Mouse (Mus musculus) ES-Bruce4 (cell line): ENCODE results near the gene Rpa2. TPM values are rescaled to one million over a fixed set of nuclear protein-coding genes. Genes with fewer than 3 reads are reported as not detected.

Source experiments
- H3K27ac ChIP-seq: 2 replicates; pipeline ENCODE4 v1.5.1; 2012; ENCODE audit warnings: low read length, inconsistent platforms; ENCODE audit not compliant: insufficient read depth
- H3K27me3 ChIP-seq: 2 replicates; pipeline ENCODE4 v1.6.1; 2012; ENCODE audit warnings: mild to moderate bottlenecking, low read length, inconsistent platforms; ENCODE audit not compliant: control insufficient read depth, poor library complexity, insufficient read depth, severe bottlenecking
- H3K36me3 ChIP-seq: 2 replicates; pipeline ENCODE4 v1.6.1; 2012; ENCODE audit warnings: inconsistent platforms, mild to moderate bottlenecking, low read length, moderate library complexity; ENCODE audit not compliant: control insufficient read depth, poor library complexity, insufficient read depth, severe bottlenecking
- H3K4me1 ChIP-seq: one replicate; pipeline ENCODE4 v1.8.1; 2011; ENCODE audit warnings: low read length; ENCODE audit not compliant: control insufficient read depth, insufficient read depth
- H3K4me3 ChIP-seq: 2 replicates; pipeline ENCODE4 v1.5.1; 2011; ENCODE audit warnings: low read depth, mild to moderate bottlenecking, low read length
- H3K9ac ChIP-seq: 2 replicates; pipeline ENCODE4 v1.6.1; 2012; ENCODE audit warnings: low read depth, mild to moderate bottlenecking, inconsistent platforms; ENCODE audit not compliant: poor library complexity, severe bottlenecking
- H3K9me3 ChIP-seq: replicated peaks from 2 replicates; pipeline ENCODE4 v1.6.1; 2012; ENCODE audit warnings: mild to moderate bottlenecking, low read length, inconsistent platforms; ENCODE audit not compliant: control insufficient read depth, poor library complexity, insufficient read depth, severe bottlenecking
- CTCF ChIP-seq: IDR thresholded peaks from one replicate; pipeline ENCODE4 v1.8.1; 2011; ENCODE audit warnings: low read depth, low read length
- EP300 ChIP-seq: IDR thresholded peaks from 2 replicates; pipeline ENCODE4 v1.6.1; 2011; ENCODE audit warnings: low read depth, low read length; ENCODE audit not compliant: insufficient read depth
- POLR2A ChIP-seq: IDR thresholded peaks from one replicate; pipeline ENCODE4 v1.8.1; 2011; ENCODE audit warnings: low read length; ENCODE audit not compliant: insufficient read depth
- polyA plus RNA-seq: library from polyadenylated mRNA; stranded (reverse); fragments of >200 nt; gene quantifications from 2 replicates; pipeline ENCODE4 v1.2.4, GENCODE M21; 2011; ENCODE audit warnings: low read depth; ENCODE audit not compliant: missing spikeins, insufficient read depth, insufficient read length

Rpa2 gene
- polyA plus RNA-seq, 1 experiment, result 78.2 TPM

DNA sequence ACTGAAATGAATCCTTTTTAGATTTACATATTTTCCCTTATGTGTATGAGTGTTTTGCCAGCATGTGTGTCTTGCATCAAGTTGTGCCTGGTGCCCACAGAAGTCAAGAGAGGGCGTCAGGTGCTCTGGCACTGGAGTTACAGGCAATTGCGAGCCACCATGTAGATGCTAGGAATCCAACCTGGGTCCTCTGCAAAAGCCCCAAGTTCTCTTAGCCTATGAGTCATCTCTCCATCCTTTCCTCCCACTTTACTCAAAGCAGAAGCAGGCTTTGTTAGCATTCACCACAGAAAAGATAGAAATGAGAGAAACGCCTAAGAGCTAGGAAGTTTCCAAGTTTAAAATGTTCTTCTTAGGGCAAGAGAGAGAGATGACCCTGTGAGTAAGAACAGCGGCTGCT is 31.7 kb downstream of the Rpa2 start:
- H3K4me3 ChIP-seq, result no peak overlapping the region
- H3K27me3 ChIP-seq, result no peaks in the 10 kb centered on the region
- H3K9me3 ChIP-seq, result no peaks in the 10 kb centered on the region
- H3K27ac ChIP-seq, result no peak overlapping the region
- no peak overlapping the region for H3K9ac ChIP-seq
- TF ChIP-seq POLR2A (no peak), CTCF (no peak), EP300 (no peak)
- H3K36me3 ChIP-seq, result no peaks in the 10 kb centered on the region
- no peaks in the 10 kb centered on the region for H3K4me1 ChIP-seq

DNA sequence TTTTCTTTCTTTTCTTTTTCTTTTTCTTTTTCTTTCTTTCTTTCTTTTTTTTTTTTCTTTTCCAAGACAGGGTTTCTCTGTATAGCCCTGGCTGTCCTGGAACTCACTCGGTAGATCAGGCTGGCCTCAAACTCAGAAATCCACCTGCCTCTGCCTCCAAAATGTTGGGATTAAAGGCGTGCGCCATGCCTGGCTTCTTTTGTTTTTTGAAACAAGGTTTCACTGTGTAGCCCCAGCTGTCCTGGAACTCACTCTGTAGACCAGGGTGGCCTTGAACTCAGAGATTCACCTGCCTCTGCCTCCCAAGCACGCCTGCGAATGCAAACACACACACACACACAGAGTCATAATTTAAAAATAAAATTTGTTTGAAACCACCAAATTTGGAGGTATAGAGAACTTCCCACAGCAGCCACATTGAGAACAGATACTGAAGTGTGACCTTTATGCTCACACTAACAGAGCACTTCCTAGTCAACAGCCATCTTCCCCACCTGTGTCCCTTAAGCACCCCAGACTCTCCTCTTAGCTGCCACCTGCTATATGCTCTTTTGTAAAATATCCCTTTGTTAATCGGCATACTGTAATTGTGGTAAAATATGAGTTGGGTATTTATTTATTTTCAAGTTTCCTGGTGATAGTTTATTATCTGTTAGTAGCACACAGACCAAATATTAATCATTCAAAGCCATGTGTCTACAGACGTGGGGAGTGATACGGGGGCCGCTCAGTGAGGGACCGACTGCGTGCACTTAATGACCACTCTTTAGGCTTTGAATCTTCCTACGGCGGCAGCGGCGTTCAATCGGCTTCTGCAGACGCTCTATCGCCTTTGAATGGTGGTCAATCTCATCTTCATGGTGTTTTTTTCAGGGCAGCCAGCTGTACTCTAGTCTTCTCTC is 33.3 kb downstream of the Rpa2 start:
- Histone ChIP-seq H3K9me3 (no peaks in the 10 kb centered on the region), H3K36me3 (no peaks in the 10 kb centered on the region), H3K4me1 (no peaks in the 10 kb centered on the region), H3K27ac (peak overlapping the region; percentile 15; the same call in 1 of the 2 replicates), H3K9ac (peak overlapping the region; percentile 92), H3K4me3 (peak overlapping the region; percentile 57), H3K27me3 (no peaks in the 10 kb centered on the region)
- TF ChIP-seq EP300 (no peak), CTCF (no peak), POLR2A (no peak)

GRCm38 (mm10) chr4:132802171-132802637 is 34.1 kb downstream of the Rpa2 start:
- no peaks in the 10 kb centered on the region for H3K36me3 ChIP-seq
- H3K27ac ChIP-seq, result peak overlapping the region; percentile 15; the same call in 1 of the 2 replicates
- TF ChIP-seq EP300, result 0 out of 2 replicates have a peak, but pooled peaks have one; percentile 43
- TF ChIP-seq CTCF, result no peak
- no peaks in the 10 kb centered on the region for H3K9me3 ChIP-seq
- H3K4me3 ChIP-seq, result peak overlapping the region; percentile 57
- peak overlapping the region; percentile 92 for H3K9ac ChIP-seq
- no peaks in the 10 kb centered on the region for H3K4me1 ChIP-seq
- no peaks in the 10 kb centered on the region for H3K27me3 ChIP-seq

DNA sequence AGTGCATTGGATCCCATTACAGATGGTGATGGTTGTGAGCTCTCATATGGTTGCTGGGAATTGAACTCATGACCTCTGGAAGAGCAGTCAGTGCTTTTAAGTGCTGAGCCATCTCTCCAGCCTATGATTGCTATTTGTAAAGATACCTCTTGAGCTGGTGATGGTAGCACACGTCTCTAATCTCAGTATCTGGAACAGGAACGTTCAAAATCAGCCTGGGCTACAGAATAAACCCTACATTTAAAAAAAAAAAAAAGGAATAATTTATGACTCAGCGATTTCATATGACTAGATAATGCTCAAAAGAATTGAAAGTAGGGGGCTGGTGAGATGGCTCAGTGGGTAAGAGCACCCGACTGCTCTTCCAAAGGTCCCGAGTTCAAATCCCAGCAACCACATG is 35.1 kb downstream of the Rpa2 start:
- Histone ChIP-seq H3K4me1 (no peaks in the 10 kb centered on the region), H3K9me3 (no peaks in the 10 kb centered on the region), H3K27me3 (no peaks in the 10 kb centered on the region), H3K4me3 (no peak overlapping the region), H3K36me3 (no peaks in the 10 kb centered on the region), H3K9ac (no peak overlapping the region), H3K27ac (no peak overlapping the region)
- no peak for TF ChIP-seq POLR2A
- TF ChIP-seq CTCF, result no peak
- TF ChIP-seq EP300, result no peak

GRCm38 (mm10) chr4:132803876-132804275 is 35.7 kb downstream of the Rpa2 start:
- TF ChIP-seq CTCF (no peak), EP300 (no peak), POLR2A (no peak)
- Histone ChIP-seq H3K9ac (no peak overlapping the region), H3K27ac (no peak overlapping the region), H3K4me3 (no peak overlapping the region), H3K36me3 (no peaks in the 10 kb centered on the region), H3K27me3 (no peaks in the 10 kb centered on the region), H3K4me1 (no peaks in the 10 kb centered on the region), H3K9me3 (no peaks in the 10 kb centered on the region)

- Histone ChIP-seq H3K36me3 (no peaks in the 10 kb centered on the region), H3K27ac (no peak overlapping the region), H3K27me3 (no peaks in the 10 kb centered on the region), H3K4me1 (no peaks in the 10 kb centered on the region), H3K4me3 (no peak overlapping the region), H3K9ac (no peak overlapping the region), H3K9me3 (no peaks in the 10 kb centered on the region)
- TF ChIP-seq POLR2A, result no peak
These were observed 36.2 kb downstream of the Rpa2 start for GRCm38 (mm10) chr4:132804331-132804730.
